Mouse (Mus musculus) left cerebral cortex, adult 2 months (tissue): ENCODE data around the gene Galnt18. TPM values are rescaled to one million over a fixed set of nuclear protein-coding genes. Genes with fewer than 3 reads are reported as not detected.

Source experiments
- DNase-seq, 2 experiments: peaks; one replicate each; pipeline ENCODE4 v3.0.0; 2021 to 2022; ENCODE audit warnings: low spot score in 2 of 2, mixed read lengths in 1 of 2; ENCODE audit errors: extremely low spot score in 1 of 2
- H3K27ac ChIP-seq: fragments of 200-600 bp; 2 replicates; pipeline ENCODE4 v1.8.1; 2022
- H3K4me3 ChIP-seq: fragments of 200-600 bp; 2 replicates; pipeline ENCODE4 v1.8.1; 2022
- CTCF ChIP-seq: fragments of 200-600 bp; IDR thresholded peaks from 2 replicates; pipeline ENCODE4 v1.8.1; 2022; ENCODE audit warnings: antibody characterized with exemption, mild to moderate bottlenecking, moderate library complexity
- intact Hi-C: fragments of 180-260 bp; cut with DNase I; formaldehyde crosslinking; loops from one replicate; pipeline ENCODE4 v1.15.1; 2025
- total RNA-seq, 2 experiments: library from RNA; stranded (reverse); gene quantifications; 2 replicates each; pipeline ENCODE4 v1.2.3; 2021

The Galnt18 gene
- total RNA-seq, 2 experiments from 2014 or later, result 42.0 to 42.3 TPM

- Histone ChIP-seq H3K27ac (no peak overlapping the region), H3K4me3 (no peak overlapping the region)
- no peak for TF ChIP-seq CTCF
- intact Hi-C loops, result no loop called here
- DNase-seq, result no peak
Measured at GRCm38 (mm10) chr7:111792154-111792553, 12.4 kb upstream of the Galnt18 start.

GRCm38 (mm10) chr7:111791347-111791746 lies 11.6 kb upstream of the Galnt18 start:
- DNase-seq, result no peak
- H3K4me3 ChIP-seq, result no peak overlapping the region
- intact Hi-C loops, result no loop called here
- no peak for TF ChIP-seq CTCF
- H3K27ac ChIP-seq, result no peak overlapping the region

GRCm38 (mm10) chr7:111787921-111788320 lies 8.1 kb upstream of the Galnt18 start:
- no peak for DNase-seq
- intact Hi-C loops, result no loop called here
- Histone ChIP-seq H3K27ac (no peak overlapping the region), H3K4me3 (no peak overlapping the region)
- TF ChIP-seq CTCF, result no peak

- intact Hi-C loops, result loop anchor here (2.0 kb wide), 2 partner anchors 117 to 175 kb away; no protein-coding TSS in a partner anchor
- Histone ChIP-seq H3K27ac (no peak overlapping the region), H3K4me3 (no peak overlapping the region)
- peak; percentile 30 to 36 for DNase-seq
- TF ChIP-seq CTCF, result no peak
Measured at GRCm38 (mm10) chr7:111785478-111785877, 5.7 kb upstream of the Galnt18 start.

GRCm38 (mm10) chr7:111782126-111782525 lies 2.3 kb upstream of the Galnt18 start:
- no peak overlapping the region for H3K27ac ChIP-seq
- intact Hi-C loops, result loop anchor here (1.0 to 5.0 kb wide), 3 partner anchors 80 to 187 kb away; no protein-coding TSS in a partner anchor
- TF ChIP-seq CTCF, result peak; percentile 99
- DNase-seq, result peak; percentile 73 to 81
- no peak overlapping the region for H3K4me3 ChIP-seq

GRCm38 (mm10) chr7:111781316-111781715 lies 1.5 kb upstream of the Galnt18 start:
- DNase-seq, result no peak
- Histone ChIP-seq H3K4me3 (no peak overlapping the region), H3K27ac (no peak overlapping the region)
- intact Hi-C loops, result loop anchor here (2.0 to 5.0 kb wide), 2 partner anchors 81 to 599 kb away; no protein-coding TSS in a partner anchor
- no peak for TF ChIP-seq CTCF

GRCm38 (mm10) chr7:111778789-111779503 lies 831 bp downstream of the Galnt18 start:
- no peak for TF ChIP-seq CTCF
- DNase-seq, result peak; percentile 26 to 41
- intact Hi-C loops, result loop anchor here (5.0 kb wide), 4 partner anchors 57 to 532 kb away; no protein-coding TSS in a partner anchor
- peak overlapping the region; percentile 75 for H3K4me3 ChIP-seq
- H3K27ac ChIP-seq, result peak overlapping the region; percentile 87

- peak overlapping the region; percentile 87 for H3K27ac ChIP-seq
- intact Hi-C loops, result loop anchor here (5.0 kb wide), 4 partner anchors 56 to 531 kb away; no protein-coding TSS in a partner anchor
- no peak for DNase-seq
- TF ChIP-seq CTCF, result no peak
- H3K4me3 ChIP-seq, result peak overlapping the region; percentile 75
Measured at GRCm38 (mm10) chr7:111778212-111778611, 1.6 kb downstream of the Galnt18 start.

GRCm38 (mm10) chr7:111777186-111777585 lies 2.6 kb downstream of the Galnt18 start:
- peak overlapping the region; percentile 75 for H3K4me3 ChIP-seq
- no peak for DNase-seq

GRCm38 (mm10) chr7:111776160-111776559 lies 3.6 kb downstream of the Galnt18 start:
- DNase-seq, result no peak
- intact Hi-C loops, result loop anchor here (5.0 kb wide), 4 partner anchors 54 to 529 kb away; no protein-coding TSS in a partner anchor
- TF ChIP-seq CTCF, result no peak
- Histone ChIP-seq H3K27ac (no peak overlapping the region), H3K4me3 (peak overlapping the region; percentile 75)

More at GRCm38 (mm10) chr7:111777186-111777585, 2.6 kb downstream of the Galnt18 start:
- intact Hi-C loops, result loop anchor here (5.0 kb wide), 4 partner anchors 55 to 530 kb away; no protein-coding TSS in a partner anchor
- TF ChIP-seq CTCF, result no peak
- H3K27ac ChIP-seq, result no peak overlapping the region; the same call in 1 of the 2 replicates

- intact Hi-C loops, result no loop called here
- DNase-seq, result no peak
Measured at GRCm38 (mm10) chr7:111772398-111772797, 7.4 kb downstream of the Galnt18 start.

GRCm38 (mm10) chr7:111771251-111771801 lies 8.5 kb downstream of the Galnt18 start:
- intact Hi-C loops, result no loop called here
- TF ChIP-seq CTCF, result no peak

More at GRCm38 (mm10) chr7:111772398-111772797, 7.4 kb downstream of the Galnt18 start:
- no peak for TF ChIP-seq CTCF
- no peak overlapping the region for H3K27ac ChIP-seq
- H3K4me3 ChIP-seq, result no peak overlapping the region

More at GRCm38 (mm10) chr7:111771251-111771801, 8.5 kb downstream of the Galnt18 start:
- DNase-seq, result no peak
- H3K4me3 ChIP-seq, result no peak overlapping the region
- no peak overlapping the region for H3K27ac ChIP-seq
